In genomic region chr3:132050884-132051457, GRCm38 (mm10) we compare ENCODE assay signal across 13 mouse cellular contexts. TPM values are rescaled to one million over a fixed set of nuclear protein-coding genes. Genes with fewer than 3 reads are reported as not detected.
"Had no signal": no experiment of that assay in that cellular context is flagged by ENCODE, and none has a peak within 500 bp of the region (broad histone marks: within the 10 kb centered on the region; RNA-seq: fewer than 3 reads in every experiment).

No protein-coding gene starts in this region.

- ATAC-seq: midbrain, embryonic 15.5 days had no signal

- H3K27ac ChIP-seq: kidney, embryonic 15.5 days; limb, embryonic 13.5 days; liver, embryonic 14.5 days; midbrain, embryonic 15.5 days; neural tube, embryonic 13.5 days had no signal

- H3K4me1 ChIP-seq: kidney, embryonic 15.5 days; limb, embryonic 13.5 days; megakaryocyte, embryonic 14.5 days; midbrain, embryonic 15.5 days; neural tube, embryonic 13.5 days had no signal

- H3K4me3 ChIP-seq: kidney, embryonic 15.5 days; limb, embryonic 13.5 days; megakaryocyte, embryonic 14.5 days; midbrain, embryonic 15.5 days; neural tube, embryonic 13.5 days had no signal

- DNase-seq: kidney, postnatal 36 days; left cerebral cortex, postnatal 4 days; lung, adult 18-20 months; right cerebral cortex, adult 18-20 months; right cerebral cortex, postnatal 25 days; thymus, postnatal 36 days had no signal

RNA-seq across cellular contexts. Expression of gene Dkk2, which starts 34.1 kb away (rescaled TPM):
- total RNA-seq: monocyte, adult 5-6 weeks had no signal
